Mouse (Mus musculus) CH12.LX (cell line): ENCODE results near the gene Plxnb2. TPM values are rescaled to one million over a fixed set of nuclear protein-coding genes. Genes with fewer than 3 reads are reported as not detected.

ENCODE experiments used
- DNase-seq: peaks from one replicate; pipeline ENCODE4 v3.0.0-alpha.2; 2013; ENCODE audit errors: extremely low read depth
- H3K27ac ChIP-seq: 2 replicates; pipeline ENCODE4 v1.5.1; 2012; ENCODE audit warnings: low read depth, mild to moderate bottlenecking, control low read depth, moderate library complexity; ENCODE audit not compliant: insufficient read depth
- H3K27me3 ChIP-seq: replicated peaks from 2 replicates; pipeline ENCODE3; 2012; ENCODE audit warnings: inconsistent platforms
- H3K36me3 ChIP-seq, 2 experiments: replicated peaks in 1 of 2; 2 replicates each; pipeline versions ENCODE3 to v1.6.1; 2012; ENCODE audit warnings: inconsistent platforms in 1 of 2, low read length in 1 of 2, mild to moderate bottlenecking in 1 of 2, mixed read lengths in 1 of 2, moderate library complexity in 1 of 2; ENCODE audit not compliant: control insufficient read depth in 1 of 2, insufficient read depth in 1 of 2
- H3K4me1 ChIP-seq, 2 experiments: 2 replicates each; pipeline ENCODE4 v1.6.1; 2012; ENCODE audit warnings: inconsistent platforms in 1 of 2, moderate library complexity in 1 of 2; ENCODE audit not compliant: insufficient read depth in 2 of 2, control insufficient read depth in 1 of 2
- H3K4me2 ChIP-seq: 2 replicates; pipeline ENCODE4 v1.6.1; 2012; ENCODE audit warnings: low read depth, mild to moderate bottlenecking, control low read depth; ENCODE audit not compliant: poor library complexity, insufficient read depth, severe bottlenecking
- H3K4me3 ChIP-seq, 3 experiments: fragments of 150-350 bp in 1 of 3; sonication (generic) in 1 of 3; replicated peaks in 1 of 3; 2 replicates each; pipeline versions ENCODE3 to v1.5.1; 2011 to 2012; ENCODE audit warnings: low read depth in 2 of 3, low read length in 2 of 3, mild to moderate bottlenecking in 2 of 3, moderate library complexity in 2 of 3, control low read depth in 1 of 3, improper control_type of control experiment in 1 of 3, inconsistent platforms in 1 of 3, mixed read lengths in 1 of 3; ENCODE audit not compliant: poor library complexity in 1 of 3
- H3K79me2 ChIP-seq: replicated peaks from 2 replicates; pipeline ENCODE4 v1.6.1; 2012; ENCODE audit warnings: mild to moderate bottlenecking, moderate library complexity; ENCODE audit not compliant: control insufficient read depth, poor library complexity, insufficient read depth, severe bottlenecking; ENCODE audit errors: extremely low read depth
- H3K9ac ChIP-seq: 2 replicates; pipeline ENCODE4 v1.6.1; 2012; ENCODE audit warnings: low read depth, mild to moderate bottlenecking, control low read depth, moderate library complexity; ENCODE audit not compliant: insufficient read depth
- H3K9me3 ChIP-seq: replicated peaks from 2 replicates; pipeline ENCODE3; 2012; ENCODE audit warnings: low read length, inconsistent platforms, mixed read lengths
- BHLHE40 ChIP-seq: IDR thresholded peaks from 2 replicates; pipeline ENCODE4 v1.6.1; 2011; ENCODE audit warnings: mild to moderate bottlenecking, low read depth, low read length, improper control_type of control experiment
- CHD1 ChIP-seq: IDR thresholded peaks from 2 replicates; pipeline ENCODE4 v1.6.1; 2012; ENCODE audit warnings: low read depth, low read length, improper control_type of control experiment, inconsistent platforms
- CHD2 ChIP-seq: IDR thresholded peaks from 2 replicates; pipeline ENCODE4 v1.6.1; 2011; ENCODE audit warnings: low read length, improper control_type of control experiment
- CTCF ChIP-seq, 2 experiments: IDR thresholded peaks in 1 of 2; conservative IDR thresholded peaks in 1 of 2; 2 replicates each; pipeline ENCODE4 v1.5.1; 2011 to 2012; ENCODE audit warnings: low read depth in 2 of 2, low read length in 2 of 2, improper control_type of control experiment in 1 of 2, inconsistent platforms in 1 of 2, mild to moderate bottlenecking in 1 of 2, moderate library complexity in 1 of 2
- E2F4 ChIP-seq: IDR thresholded peaks from 2 replicates; pipeline ENCODE4 v1.6.1; 2011; ENCODE audit warnings: low read depth, low read length, improper control_type of control experiment; ENCODE audit not compliant: insufficient replicate concordance
- EP300 ChIP-seq: IDR thresholded peaks from 2 replicates; pipeline ENCODE4 v1.6.1; 2011; ENCODE audit warnings: low read length, improper control_type of control experiment
- ETS1 ChIP-seq: conservative IDR thresholded peaks from 2 replicates; pipeline ENCODE4 v1.6.1; 2012; ENCODE audit warnings: low read depth, mild to moderate bottlenecking, inconsistent platforms, low read length, improper control_type of control experiment, moderate library complexity
- GABPA ChIP-seq: IDR thresholded peaks from 2 replicates; pipeline ENCODE4 v1.6.1; 2012; ENCODE audit warnings: low read depth, low read length, improper control_type of control experiment, inconsistent platforms; ENCODE audit not compliant: insufficient replicate concordance
- HCFC1 ChIP-seq: IDR thresholded peaks from 2 replicates; pipeline ENCODE4 v1.6.1; 2012; ENCODE audit warnings: low read depth, mild to moderate bottlenecking, inconsistent platforms, low read length, improper control_type of control experiment
- JUN ChIP-seq: IDR thresholded peaks from 2 replicates; pipeline ENCODE4 v1.6.1; 2011; ENCODE audit warnings: low read depth, mild to moderate bottlenecking, low read length, improper control_type of control experiment, moderate library complexity; ENCODE audit not compliant: insufficient read depth
- JUND ChIP-seq: conservative IDR thresholded peaks from 2 replicates; pipeline ENCODE4 v1.6.1; 2011; ENCODE audit warnings: low read depth, low read length, improper control_type of control experiment
- KAT2A ChIP-seq: IDR thresholded peaks from 2 replicates; pipeline ENCODE4 v1.6.1; 2012; ENCODE audit warnings: low read length, improper control_type of control experiment, inconsistent platforms; ENCODE audit not compliant: insufficient replicate concordance
- MAFK ChIP-seq: IDR thresholded peaks from 2 replicates; pipeline ENCODE4 v1.6.1; 2011; ENCODE audit warnings: low read length, improper control_type of control experiment; ENCODE audit not compliant: insufficient replicate concordance
- MAX ChIP-seq: IDR thresholded peaks from 2 replicates; pipeline ENCODE4 v1.6.1; 2011; ENCODE audit warnings: low read length, improper control_type of control experiment
- MXI1 ChIP-seq: IDR thresholded peaks from 2 replicates; pipeline ENCODE4 v1.6.1; 2011; ENCODE audit warnings: mild to moderate bottlenecking, low read depth, low read length, improper control_type of control experiment
- MYC ChIP-seq: IDR thresholded peaks from 2 replicates; pipeline ENCODE4 v1.6.1; 2011; ENCODE audit warnings: low read depth, mild to moderate bottlenecking, improper control_type of control experiment, low read length
- NELFE ChIP-seq: IDR thresholded peaks from 2 replicates; pipeline ENCODE4 v1.6.1; 2011; ENCODE audit warnings: low read depth, low read length, improper control_type of control experiment
- NRF1 ChIP-seq: IDR thresholded peaks from 2 replicates; pipeline ENCODE4 v1.6.1; 2014; ENCODE audit warnings: low read depth, mild to moderate bottlenecking, inconsistent platforms, low read length, improper control_type of control experiment, moderate library complexity
- PAX5 ChIP-seq: IDR thresholded peaks from 2 replicates; pipeline ENCODE4 v1.6.1; 2012; ENCODE audit warnings: low read length, inconsistent platforms, mixed read lengths
- POLR2A ChIP-seq: IDR thresholded peaks from 2 replicates; pipeline ENCODE4 v1.6.1; 2011; ENCODE audit warnings: low read depth, mild to moderate bottlenecking, improper control_type of control experiment, low read length
- POLR2AphosphoS2 ChIP-seq: IDR thresholded peaks from 2 replicates; pipeline ENCODE4 v1.6.1; 2011; ENCODE audit warnings: low read depth, low read length, improper control_type of control experiment
- RAD21 ChIP-seq: IDR thresholded peaks from 2 replicates; pipeline ENCODE4 v1.6.1; 2011; ENCODE audit warnings: low read depth, mild to moderate bottlenecking, low read length, improper control_type of control experiment, moderate library complexity
- RCOR1 ChIP-seq: conservative IDR thresholded peaks from 2 replicates; pipeline ENCODE4 v1.6.1; 2012; ENCODE audit warnings: low read depth, mild to moderate bottlenecking, inconsistent platforms, low read length, improper control_type of control experiment
- SIN3A ChIP-seq: IDR thresholded peaks from 2 replicates; pipeline ENCODE4 v1.6.1; 2012; ENCODE audit warnings: low read length, improper control_type of control experiment, inconsistent platforms
- SMC3 ChIP-seq: IDR thresholded peaks from 2 replicates; pipeline ENCODE4 v1.6.1; 2011; ENCODE audit warnings: low read depth, low read length, improper control_type of control experiment
- UBTF ChIP-seq: IDR thresholded peaks from 2 replicates; pipeline ENCODE4 v1.6.1; 2012; ENCODE audit warnings: low read depth, mild to moderate bottlenecking, inconsistent platforms, low read length, improper control_type of control experiment, moderate library complexity
- USF1 ChIP-seq: IDR thresholded peaks from 2 replicates; pipeline ENCODE4 v1.6.1; 2014; ENCODE audit warnings: low read depth, mild to moderate bottlenecking, inconsistent platforms, low read length, improper control_type of control experiment
- USF2 ChIP-seq: conservative IDR thresholded peaks from 2 replicates; pipeline ENCODE4 v1.6.1; 2011; ENCODE audit warnings: low read depth, low read length, improper control_type of control experiment
- ZNF384 ChIP-seq: IDR thresholded peaks from 2 replicates; pipeline ENCODE4 v1.6.1; 2012; ENCODE audit warnings: low read depth, low read length, improper control_type of control experiment, inconsistent platforms
- dilution Hi-C: fragments of 300-500 bp; cut with MboI; formaldehyde crosslinking; loops from 2 replicates; pipeline ENCODE4 v1.14.3; 2020; ENCODE audit warnings: low sequenced_read_pairs; ENCODE audit not compliant: extremely low pct_unique_long_range_greater_than_20kb, extremely low pct_ligation_motif_present
- in situ Hi-C: fragments of 300-500 bp; cut with MboI; formaldehyde crosslinking; loops from 3 replicates; pipeline ENCODE4 v1.14.3; 2019; ENCODE audit warnings: low sequenced_read_pairs, low pct_ligation_motif_present, low pct_unique_long_range_greater_than_20kb, mixed read lengths
- polyA plus RNA-seq: library from polyadenylated mRNA; unstranded; fragments of >175 nt; gene quantifications from 2 replicates; pipeline ENCODE4 v1.2.1, GENCODE M21; 2012; ENCODE audit warnings: low read depth; ENCODE audit not compliant: insufficient read length
- total RNA-seq, 2 experiments: library from RNA; depleted of rRNA; stranded (reverse); fragments of 300-350 nt in 1 of 2; fragments of >200 nt in 1 of 2; gene quantifications; 2 replicates each; pipeline ENCODE4 v1.2.3; 2012 to 2014

Gene Plxnb2
- total and polyA plus RNA-seq, 3 experiments = 2.9 to 51.5 (median 4.5) TPM

DNA sequence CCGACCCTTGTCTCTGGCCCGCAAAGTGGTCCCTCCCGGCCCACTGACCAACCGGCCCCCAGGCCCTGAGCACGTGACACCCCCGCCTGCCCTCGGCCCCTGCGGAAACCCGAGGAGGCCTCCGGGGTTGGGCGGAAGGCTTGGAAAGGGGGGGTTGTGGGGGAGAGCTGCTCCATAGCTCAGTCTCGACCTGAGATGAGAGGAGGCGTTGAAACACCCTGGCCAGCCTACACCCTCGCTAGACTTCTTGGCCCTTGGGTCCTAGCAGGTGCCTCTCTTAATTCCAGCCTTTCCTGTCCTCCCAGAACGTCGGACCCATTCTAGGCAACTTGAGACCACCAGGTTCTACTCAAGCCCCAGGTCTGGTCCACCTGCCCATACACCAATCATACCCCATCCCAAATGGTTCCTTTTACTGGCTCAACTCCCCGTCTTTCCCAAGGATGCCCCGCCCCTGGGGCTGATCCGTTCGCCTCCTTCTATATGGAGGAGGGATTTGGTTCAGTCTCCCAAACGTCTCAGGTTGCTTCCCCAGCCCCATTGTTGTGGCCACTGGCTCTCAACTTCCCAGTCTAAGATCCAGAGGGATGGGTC, 39.8 kb downstream of the Plxnb2 start, which contains the start of gene Mapk12:
Mapk12 (minus strand) TSS at position 45 of the 594 bp plus-strand sequence.
- TF ChIP-seq KAT2A (no peak), USF1 (no peak), UBTF (no peak), RAD21 (no peak), CHD2 (no peak), POLR2AphosphoS2 (no peak), CHD1 (no peak), POLR2A (no peak), MYC (no peak), JUND (no peak), HCFC1 (no peak), MAX (no peak), SIN3A (no peak), ETS1 (no peak), ZNF384 (no peak), CTCF (conservative IDR thresholded peaks at IDR 0.05 in 1 of 2, IDR thresholded peaks at IDR 0.05 in 1 of 2; ENCODE audit: low read depth in 2 of 2, low read length in 2 of 2) (no peak)
- TF ChIP-seq, all 38 proteins: peak for 0
- no peak for DNase-seq
- no peak within 1 kb of the TSS for H3K9ac ChIP-seq
- H3K27me3 ChIP-seq = peaks cover 55% of the 10 kb centered on the region
- no peaks in the 10 kb centered on the region for H3K9me3 ChIP-seq
- H3K79me2 ChIP-seq = no peaks in the 10 kb centered on the region
- peaks cover 2 to 18% of the 10 kb centered on the region in 2 experiments for H3K36me3 ChIP-seq
- no peak within 1 kb of the TSS for H3K27ac ChIP-seq
- peaks cover 0 to 10% of the 10 kb centered on the region in 2 experiments; a peak in 2 of 4 replicates for H3K4me1 ChIP-seq
- H3K4me3 ChIP-seq = no peak within 1 kb of the TSS
- dilution Hi-C loops (no loop called here), in situ Hi-C loops (no loop called here)
- no peak within 1 kb of the TSS for H3K4me2 ChIP-seq

- no peaks in the 10 kb centered on the region for H3K9me3 ChIP-seq
- H3K36me3 ChIP-seq = peaks cover 0 to 13% of the 10 kb centered on the region in 2 experiments
- peaks cover 0 to 9% of the 10 kb centered on the region in 2 experiments; a peak in 2 of 4 replicates for H3K4me1 ChIP-seq
- no peak overlapping the region for H3K9ac ChIP-seq
- no peak overlapping the region for H3K4me2 ChIP-seq
- H3K27me3 ChIP-seq = peaks cover 61% of the 10 kb centered on the region
- TF ChIP-seq E2F4 = no peak
- no peak for TF ChIP-seq MYC
- no peak for TF ChIP-seq USF2
- no peak for TF ChIP-seq POLR2A
- no peak for TF ChIP-seq HCFC1
- no peak for TF ChIP-seq EP300
- TF ChIP-seq BHLHE40 = no peak
- TF ChIP-seq RAD21 = no peak
- TF ChIP-seq JUND = no peak
- no peak for TF ChIP-seq MXI1
- no peak for TF ChIP-seq PAX5
- TF ChIP-seq MAFK = no peak
- no peak for TF ChIP-seq GABPA
- no peak for TF ChIP-seq NRF1
- TF ChIP-seq RCOR1 = no peak
- no peak for TF ChIP-seq SMC3
- no peak for TF ChIP-seq JUN
- no peak for TF ChIP-seq NELFE
- no peak for TF ChIP-seq UBTF
- dilution Hi-C loops (no loop called here), in situ Hi-C loops (no loop called here)
- no peak for DNase-seq
- no peak overlapping the region for H3K4me3 ChIP-seq
- H3K27ac ChIP-seq = no peak overlapping the region
- no peaks in the 10 kb centered on the region for H3K79me2 ChIP-seq
These were observed 40.4 kb downstream of the Plxnb2 start for GRCm38 (mm10) chr15:89140048-89140658.
